In genomic region chr7:99834314-99834853, GRCm38 (mm10) we compare ENCODE assay signal across 16 mouse cellular contexts. TPM values are rescaled to one million over a fixed set of nuclear protein-coding genes. Genes with fewer than 3 reads are reported as not detected.
"Had no signal": no experiment of that assay in that cellular context is flagged by ENCODE, and none has a peak within 500 bp of the region (broad histone marks: within the 10 kb centered on the region; RNA-seq: fewer than 3 reads in every experiment).

No protein-coding gene starts in this region.

- ATAC-seq: lung, postnatal 0 days; midbrain, embryonic 13.5 days; midbrain, embryonic 15.5 days had no signal

- DNase-seq: lung, adult 2 months; lung, postnatal 14 days; lung, postnatal 36 days; right cerebral cortex, adult 18-20 months; right cerebral cortex, postnatal 25 days; right cerebral cortex, postnatal 4 days; spleen, adult 18-20 months; thymus, adult 18-20 months; thymus, postnatal 14 days; thymus, postnatal 36 days had no signal

RNA-seq across cellular contexts. Expression of gene Neu3, which starts 6.2 kb away (rescaled TPM):
- total RNA-seq: monocyte, adult 5-6 weeks had no signal

RNA-seq across cellular contexts. Expression of gene Xrra1, which starts 24.5 kb away (rescaled TPM):
- total RNA-seq: neutrophil, adult 5-6 weeks had no signal
- polyA plus RNA-seq: small intestine, adult 2 months had no signal
